Comparison of ENCODE assay signal across 8 mouse cellular contexts in the genomic region with DNA sequence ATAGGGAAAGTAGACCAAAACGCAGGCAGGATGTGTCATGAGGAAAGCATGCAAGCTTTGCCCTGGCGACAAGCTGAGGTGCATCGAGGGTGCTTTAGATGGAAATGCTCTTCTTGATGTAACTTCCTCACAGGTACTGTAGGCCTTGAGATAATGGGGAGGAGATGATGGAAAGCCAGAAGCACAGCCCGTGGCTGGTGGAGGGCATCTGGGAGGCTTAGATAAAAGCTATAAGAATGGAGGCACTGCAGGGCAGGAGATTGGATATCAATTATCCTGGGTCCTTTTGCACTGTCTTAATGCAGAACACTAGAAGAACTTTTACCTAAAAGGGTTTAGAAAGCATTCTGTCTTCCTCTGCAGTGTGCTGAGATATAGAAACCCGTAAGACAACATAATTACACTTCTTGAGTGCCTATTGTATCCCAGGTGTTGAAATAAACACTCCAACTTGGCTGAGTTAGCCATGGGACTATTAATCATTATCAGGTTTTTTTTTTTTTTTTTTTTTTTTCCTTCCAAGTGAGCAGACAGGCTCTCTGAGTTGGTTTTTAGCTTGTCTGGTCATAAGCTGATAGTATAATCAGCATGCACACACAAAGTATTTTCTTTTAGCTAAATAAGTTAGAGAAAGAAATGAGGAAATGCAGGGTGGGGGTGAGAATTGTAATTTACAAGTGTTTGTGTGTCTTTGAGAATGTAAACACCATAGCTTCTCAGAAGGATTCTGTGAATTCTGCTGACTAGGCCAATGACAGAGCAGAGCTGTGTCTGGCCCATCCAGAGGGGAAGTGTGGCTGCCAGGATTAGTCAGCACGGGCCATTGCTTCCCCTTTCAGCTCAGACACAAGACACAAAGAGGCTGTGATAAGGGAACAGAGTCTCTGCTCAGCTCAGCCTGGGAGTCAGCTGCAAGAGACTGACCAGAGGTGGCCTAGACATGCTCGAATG.
DNase-seq lines count a peak whose midpoint lies in the region; ATAC-seq lines count a peak whose summit lies in the region.

No protein-coding gene starts in this region.

- WGBS in embryonic facial prominence, embryonic 10.5 days = 59% methylated on average over 7 of the region's 7 CpGs
- 61% methylated on average over 7 of the region's 7 CpGs for WGBS in limb, embryonic 12.5 days
- 52% methylated on average over 7 of the region's 7 CpGs for WGBS in midbrain, embryonic 12.5 days

- H3K4me2 ChIP-seq in limb, embryonic 12.5 days = no peak overlapping the region
- no peak overlapping the region for H3K4me2 ChIP-seq in midbrain, embryonic 12.5 days (replicated peaks)

- no peak for DNase-seq in cerebellum, adult 11 months
- DNase-seq in embryonic facial prominence, embryonic 10.5 days (ENCODE audit: low spot score) = peak; percentile 37
- peak; percentile 99 for DNase-seq in heart, adult 11 months
- DNase-seq in kidney, adult 18-20 months = peak; percentile 18
- peak; percentile 10 to 40 for DNase-seq in spleen, postnatal 10 days (ENCODE audit: low spot score in 2 of 2)

- H3K4me1 ChIP-seq in embryonic facial prominence, embryonic 10.5 days = peaks cover 17% of the 10 kb centered on the region
- peaks cover 15% of the 10 kb centered on the region; the same call in 1 of the 2 replicates for H3K4me1 ChIP-seq in limb, embryonic 12.5 days (replicated peaks)
- peaks cover 26% of the 10 kb centered on the region for H3K4me1 ChIP-seq in midbrain, embryonic 12.5 days

- no peaks in the 10 kb centered on the region for H3K36me3 ChIP-seq in embryonic facial prominence, embryonic 10.5 days (replicated peaks)
- H3K36me3 ChIP-seq in limb, embryonic 12.5 days = no peaks in the 10 kb centered on the region
- no peaks in the 10 kb centered on the region for H3K36me3 ChIP-seq in midbrain, embryonic 12.5 days

- 0 out of 2 replicates have a peak overlapping the region, but pooled peaks have one; percentile 19 for H3K27ac ChIP-seq in embryonic facial prominence, embryonic 10.5 days (replicated peaks)
- H3K27ac ChIP-seq in limb, embryonic 12.5 days = no peak overlapping the region
- peak overlapping the region; percentile 57 for H3K27ac ChIP-seq in midbrain, embryonic 12.5 days (replicated peaks)

- no peak overlapping the region for H3K9ac ChIP-seq in limb, embryonic 12.5 days (replicated peaks)
- no peak overlapping the region for H3K9ac ChIP-seq in midbrain, embryonic 12.5 days (replicated peaks)

- no peaks in the 10 kb centered on the region for H3K27me3 ChIP-seq in embryonic facial prominence, embryonic 10.5 days (replicated peaks; ENCODE audit: low read depth, poor library complexity, severe bottlenecking)
- no peaks in the 10 kb centered on the region for H3K27me3 ChIP-seq in limb, embryonic 12.5 days
- no peaks in the 10 kb centered on the region for H3K27me3 ChIP-seq in midbrain, embryonic 12.5 days

- H3K4me3 ChIP-seq in embryonic facial prominence, embryonic 10.5 days = no peak overlapping the region
- no peak overlapping the region for H3K4me3 ChIP-seq in limb, embryonic 12.5 days (replicated peaks)
- H3K4me3 ChIP-seq in midbrain, embryonic 12.5 days = no peak overlapping the region

- ATAC-seq in cerebellum, adult (ENCODE audit: insufficient number of reproducible peaks, low FRiP score, low TSS enrichment) = 0 out of 2 replicates have a peak, but pooled peaks have one; percentile 62
- ATAC-seq in limb, embryonic 12.5 days (ENCODE audit: insufficient number of reproducible peaks, insufficient read depth, low FRiP score, low TSS enrichment, low read depth) = peak; percentile 73; the same call in 1 of the 2 replicates
- ATAC-seq in midbrain, embryonic 12.5 days (ENCODE audit: low FRiP score, low read depth) = peak; percentile 89

- no peaks in the 10 kb centered on the region for H3K9me3 ChIP-seq in embryonic facial prominence, embryonic 10.5 days
- no peaks in the 10 kb centered on the region for H3K9me3 ChIP-seq in limb, embryonic 12.5 days
- no peaks in the 10 kb centered on the region for H3K9me3 ChIP-seq in midbrain, embryonic 12.5 days
